Mouse (Mus musculus) midbrain, postnatal 0 days (tissue): ENCODE results near the gene Scd3. TPM values are rescaled to one million over a fixed set of nuclear protein-coding genes. Genes with fewer than 3 reads are reported as not detected.

Source experiments
- ATAC-seq: fragments of 200-750 bp; cut with Nextera tagmentation; 2 replicates; pipeline ENCODE4 v1.8.0; 2017; ENCODE audit warnings: moderate number of reproducible peaks, mild to moderate bottlenecking, moderate TSS enrichment, moderate library complexity; ENCODE audit not compliant: low FRiP score
- DNase-seq: peaks from one replicate; pipeline ENCODE4 v3.0.0-alpha.2; 2015; ENCODE audit warnings: low spot score
- H3K27ac ChIP-seq: fragments of 300-500 bp; sonication (generic); 2 replicates; pipeline ENCODE4 v1.5.1; 2014; ENCODE audit warnings: low read depth, mild to moderate bottlenecking, low read length, mixed read lengths
- H3K27me3 ChIP-seq: fragments of 300-500 bp; sonication (generic); 2 replicates; pipeline ENCODE4 v1.6.1; 2014; ENCODE audit warnings: low read length, control low read depth, mixed read lengths; ENCODE audit not compliant: insufficient read depth
- H3K36me3 ChIP-seq: fragments of 300-500 bp; sonication (generic); 2 replicates; pipeline ENCODE4 v1.6.1; 2014; ENCODE audit warnings: low read length, control low read depth, mixed read lengths; ENCODE audit not compliant: insufficient read depth
- H3K4me1 ChIP-seq: fragments of 300-500 bp; sonication (generic); 2 replicates; pipeline ENCODE4 v1.6.1; 2014; ENCODE audit warnings: mild to moderate bottlenecking, control low read depth, antibody characterized with exemption, low read length, mixed read lengths; ENCODE audit not compliant: insufficient read depth
- H3K4me2 ChIP-seq: fragments of 300-500 bp; sonication (generic); 2 replicates; pipeline ENCODE4 v1.6.1; 2014; ENCODE audit warnings: low read depth, mild to moderate bottlenecking, low read length, mixed read lengths; ENCODE audit not compliant: poor library complexity, severe bottlenecking
- H3K4me3 ChIP-seq: fragments of 300-500 bp; sonication (generic); 2 replicates; pipeline ENCODE4 v1.5.1; 2014; ENCODE audit warnings: low read depth, mild to moderate bottlenecking, low read length, moderate library complexity
- H3K9ac ChIP-seq: fragments of 300-500 bp; sonication (generic); replicated peaks from 2 replicates; pipeline ENCODE4 v1.6.1; 2014; ENCODE audit warnings: mild to moderate bottlenecking, low read length, moderate library complexity, mixed read lengths; ENCODE audit not compliant: poor library complexity, severe bottlenecking
- H3K9me3 ChIP-seq: fragments of 300-500 bp; sonication (generic); 2 replicates; pipeline ENCODE4 v1.6.1; 2016; ENCODE audit warnings: low read length, control low read depth
- CTCF ChIP-seq: IDR thresholded peaks from 2 replicates; pipeline ENCODE4 v1.5.1; 2016; ENCODE audit warnings: antibody characterized with exemption, mild to moderate bottlenecking
- WGBS: fragments of 180-500 bp; shearing (Covaris S2); extraction: QIAGEN DNeasy Blood & Tissue Kit; methylation state at CpG from one replicate; pipeline ENCODE4 v1.1.7; 2014; 5-methylcytosine and 5-hydroxymethylcytosine counted together
- polyA plus RNA-seq: library from polyadenylated mRNA; unstranded; fragments of >200 nt; fragmentation: Nextera tagmentation; extraction: Ambion mirVana; gene quantifications from 2 replicates; pipeline ENCODE4 v1.2.1, GENCODE M21; 2015
- total RNA-seq: library from RNA; depleted of rRNA; stranded (reverse); fragments of >200 nt; gene quantifications from 2 replicates; pipeline ENCODE4 v1.2.3, GENCODE M21; 2014

Scd3 gene
- total and polyA plus RNA-seq, 2 experiments from 2014 or later: 3.9 to 5.9 TPM

GRCm38 (mm10) chr19:44195138-44195537 is 7.9 kb upstream of the Scd3 start:
- Histone ChIP-seq H3K4me1 (no peaks in the 10 kb centered on the region), H3K9ac (no peak overlapping the region), H3K27ac (no peak overlapping the region), H3K9me3 (no peaks in the 10 kb centered on the region), H3K27me3 (no peaks in the 10 kb centered on the region), H3K4me2 (no peak overlapping the region), H3K4me3 (no peak overlapping the region), H3K36me3 (no peaks in the 10 kb centered on the region)
- ATAC-seq (no peak), DNase-seq (peak; percentile 79)
- WGBS: 5% methylated on average over 7 of the region's 7 CpGs
- TF ChIP-seq CTCF: peak; percentile 92

- Histone ChIP-seq H3K36me3 (no peaks in the 10 kb centered on the region), H3K4me2 (no peak overlapping the region), H3K27me3 (no peaks in the 10 kb centered on the region), H3K9me3 (no peaks in the 10 kb centered on the region), H3K4me3 (no peak overlapping the region), H3K4me1 (no peaks in the 10 kb centered on the region), H3K9ac (no peak overlapping the region), H3K27ac (no peak overlapping the region)
- DNase-seq (no peak), ATAC-seq (no peak)
- WGBS: 88% methylated on average over 10 of the region's 10 CpGs
- no peak for TF ChIP-seq CTCF
Observed at GRCm38 (mm10) chr19:44197053-44197852, 5.8 kb upstream of the Scd3 start.

GRCm38 (mm10) chr19:44198494-44198893 is 4.6 kb upstream of the Scd3 start:
- ATAC-seq (no peak), DNase-seq (no peak)
- no peaks in the 10 kb centered on the region for H3K4me1 ChIP-seq
- H3K4me2 ChIP-seq: no peak overlapping the region
- no peak overlapping the region for H3K27ac ChIP-seq
- WGBS: 88% methylated on average over 6 of the region's 6 CpGs
- no peak overlapping the region for H3K4me3 ChIP-seq
- no peaks in the 10 kb centered on the region for H3K36me3 ChIP-seq
- H3K9me3 ChIP-seq: no peaks in the 10 kb centered on the region
- no peak overlapping the region for H3K9ac ChIP-seq
- no peak for TF ChIP-seq CTCF
- no peaks in the 10 kb centered on the region for H3K27me3 ChIP-seq

GRCm38 (mm10) chr19:44198964-44199363 is 4.1 kb upstream of the Scd3 start:
- Histone ChIP-seq H3K4me1 (no peaks in the 10 kb centered on the region), H3K4me2 (no peak overlapping the region), H3K27ac (no peak overlapping the region), H3K4me3 (no peak overlapping the region), H3K9ac (no peak overlapping the region), H3K27me3 (no peaks in the 10 kb centered on the region), H3K9me3 (no peaks in the 10 kb centered on the region), H3K36me3 (no peaks in the 10 kb centered on the region)
- peak; percentile 52 for TF ChIP-seq CTCF
- 83% methylated on average over 2 of the region's 2 CpGs for WGBS
- ATAC-seq: no peak
- no peak for DNase-seq

GRCm38 (mm10) chr19:44207079-44207478 is 4.0 kb downstream of the Scd3 start:
- Histone ChIP-seq H3K9me3 (no peaks in the 10 kb centered on the region), H3K27ac (no peak overlapping the region), H3K4me2 (no peak overlapping the region), H3K36me3 (no peaks in the 10 kb centered on the region), H3K4me1 (no peaks in the 10 kb centered on the region), H3K9ac (no peak overlapping the region), H3K27me3 (no peaks in the 10 kb centered on the region), H3K4me3 (no peak overlapping the region)
- WGBS: 70% methylated on average over 2 of the region's 2 CpGs
- TF ChIP-seq CTCF: no peak
- ATAC-seq (no peak), DNase-seq (no peak)

- Histone ChIP-seq H3K36me3 (no peaks in the 10 kb centered on the region), H3K4me3 (no peak overlapping the region), H3K4me2 (no peak overlapping the region), H3K9me3 (no peaks in the 10 kb centered on the region), H3K27me3 (no peaks in the 10 kb centered on the region), H3K9ac (no peak overlapping the region), H3K27ac (no peak overlapping the region), H3K4me1 (no peaks in the 10 kb centered on the region)
- no peak for TF ChIP-seq CTCF
- ATAC-seq (no peak), DNase-seq (no peak)
- WGBS: 75% methylated on average over 12 of the region's 12 CpGs
Observed at GRCm38 (mm10) chr19:44215255-44215654, 12.2 kb downstream of the Scd3 start.
